Comparison of ENCODE assay signal across 8 mouse cellular contexts in genomic region chr14:18893947-18894445, GRCm38 (mm10). TPM values are rescaled to one million over a fixed set of nuclear protein-coding genes. Genes with fewer than 3 reads are reported as not detected.
DNase-seq lines count a peak whose midpoint lies in the region; ATAC-seq and TF ChIP-seq lines count a peak whose summit lies in the region.

Gene Ube2e2 (minus strand): TSS chr14:18894267.

- no peaks in the 10 kb centered on the region for H3K36me3 ChIP-seq in kidney, embryonic 14.5 days (ENCODE audit: control insufficient read depth, insufficient read depth, low read length)
- no peaks in the 10 kb centered on the region for H3K36me3 ChIP-seq in forebrain, embryonic 16.5 days (ENCODE audit: control insufficient read depth, insufficient read depth)
- H3K36me3 ChIP-seq in intestine, postnatal 0 days (ENCODE audit: control insufficient read depth, insufficient read depth), result no peaks in the 10 kb centered on the region

- H3K4me1 ChIP-seq in kidney, embryonic 14.5 days (ENCODE audit: control insufficient read depth, insufficient read depth, low read length), result no peaks in the 10 kb centered on the region
- H3K4me1 ChIP-seq in forebrain, embryonic 16.5 days (replicated peaks; ENCODE audit: control insufficient read depth, insufficient read depth, low read length), result peaks cover 7% of the 10 kb centered on the region; the same call in 1 of the 2 replicates
- no peaks in the 10 kb centered on the region for H3K4me1 ChIP-seq in intestine, postnatal 0 days (replicated peaks; ENCODE audit: control insufficient read depth, insufficient read depth, low read length)

- H3K9me3 ChIP-seq in kidney, embryonic 14.5 days (ENCODE audit: control insufficient read depth, low read length), result no peaks in the 10 kb centered on the region
- no peaks in the 10 kb centered on the region for H3K9me3 ChIP-seq in forebrain, embryonic 16.5 days (ENCODE audit: control insufficient read depth, low read length)
- no peaks in the 10 kb centered on the region for H3K9me3 ChIP-seq in intestine, postnatal 0 days (ENCODE audit: control insufficient read depth)

- peak within 1 kb of the TSS; percentile 89 for H3K9ac ChIP-seq in kidney, embryonic 14.5 days (ENCODE audit: low read depth, low read length)
- H3K9ac ChIP-seq in forebrain, embryonic 16.5 days (replicated peaks; ENCODE audit: low read depth, low read length), result peak within 1 kb of the TSS; percentile 76
- peak within 1 kb of the TSS; percentile 94 for H3K9ac ChIP-seq in intestine, postnatal 0 days (ENCODE audit: low read depth, low read length)

- DNase-seq in kidney, postnatal 14 days, result no peak
- no peak for DNase-seq in adrenal gland, adult 8-10 months
- DNase-seq in right cerebral cortex, adult 2 months (ENCODE audit: low spot score in 2 of 2), result no peak
- no peak for DNase-seq in ovary, postnatal 10 days (ENCODE audit: low spot score)

- peak within 1 kb of the TSS; percentile 54 for H3K4me2 ChIP-seq in kidney, embryonic 14.5 days (replicated peaks; ENCODE audit: low read depth, low read length)
- H3K4me2 ChIP-seq in forebrain, embryonic 16.5 days (ENCODE audit: low read length), result peak within 1 kb of the TSS; percentile 69
- H3K4me2 ChIP-seq in intestine, postnatal 0 days (replicated peaks; ENCODE audit: low read depth), result peak within 1 kb of the TSS; percentile 87

- peak; percentile 81 for ATAC-seq in kidney, embryonic 14.5 days (ENCODE audit: low FRiP score, low TSS enrichment)
- ATAC-seq in forebrain, embryonic 16.5 days, result peak; percentile 70
- ATAC-seq in intestine, postnatal 0 days, result peak; percentile 36
- peak; percentile 54 for ATAC-seq in megakaryocyte-erythroid progenitor cell, adult 5-6 weeks (replicated peaks; ENCODE audit: low FRiP score, low TSS enrichment, poor library complexity, severe bottlenecking)

- peak within 1 kb of the TSS; percentile 73 for H3K4me3 ChIP-seq in kidney, embryonic 14.5 days (ENCODE audit: low read length)
- peak within 1 kb of the TSS; percentile 61 for H3K4me3 ChIP-seq in forebrain, embryonic 16.5 days (replicated peaks; ENCODE audit: low read length)
- peak within 1 kb of the TSS; percentile 78 for H3K4me3 ChIP-seq in intestine, postnatal 0 days (ENCODE audit: low read depth, low read length)

- no peak for TF ChIP-seq CTCF in intestine, postnatal 0 days (IDR thresholded peaks at IDR 0.05; ENCODE audit: low read depth)

- no peak within 1 kb of the TSS for H3K27ac ChIP-seq in kidney, embryonic 14.5 days (ENCODE audit: low read depth, low read length)
- H3K27ac ChIP-seq in forebrain, embryonic 16.5 days (ENCODE audit: low read length), result peak within 1 kb of the TSS; percentile 53
- peak within 1 kb of the TSS; percentile 80 for H3K27ac ChIP-seq in intestine, postnatal 0 days (ENCODE audit: low read depth, low read length)

- WGBS in kidney, embryonic 14.5 days, result 3% methylated on average over 22 of the region's 22 CpGs
- WGBS in forebrain, embryonic 16.5 days, result 2% methylated on average over 20 of the region's 22 CpGs
- WGBS in intestine, postnatal 0 days, result 1% methylated on average over 22 of the region's 22 CpGs

- H3K27me3 ChIP-seq in kidney, embryonic 14.5 days (ENCODE audit: control insufficient read depth, insufficient read depth, low read length), result no peaks in the 10 kb centered on the region
- H3K27me3 ChIP-seq in forebrain, embryonic 16.5 days (replicated peaks; ENCODE audit: control insufficient read depth, insufficient read depth, low read length), result no peaks in the 10 kb centered on the region
- H3K27me3 ChIP-seq in intestine, postnatal 0 days (replicated peaks; ENCODE audit: control insufficient read depth, insufficient read depth, low read length), result no peaks in the 10 kb centered on the region

RNA-seq across cellular contexts. Expression of gene Ube2e2, which starts in this region (rescaled TPM):
- 53.1 and 61.7 TPM in 2 replicates for polyA plus RNA-seq in kidney, embryonic 14.5 days (2014; fragmentation: Nextera tagmentation; extraction: Ambion mirVana)
- 10 to 100 TPM; 37.0 to 66.4 (median 46.0) TPM for total RNA-seq in adrenal gland, adult 8-10 months (2022)
- polyA plus RNA-seq in forebrain, embryonic 16.5 days (2015; fragmentation: Nextera tagmentation; extraction: Ambion mirVana), result 125 and 127 TPM in 2 replicates
- polyA plus RNA-seq in intestine, postnatal 0 days (2015; fragmentation: Nextera tagmentation; extraction: Ambion mirVana), result 52.3 and 53.0 TPM in 2 replicates
- 1.6 and 2.2 TPM in 2 replicates for total RNA-seq in megakaryocyte-erythroid progenitor cell, adult 5-6 weeks (2014; fragmentation: Nextera tagmentation)
- total RNA-seq in megakaryocyte-erythroid progenitor cell, adult 5-6 weeks (2017), result 2.9 and 12.9 TPM in 2 replicates
